Mouse (Mus musculus): Measurements from ENCODE around the gene Focad.

DNA sequence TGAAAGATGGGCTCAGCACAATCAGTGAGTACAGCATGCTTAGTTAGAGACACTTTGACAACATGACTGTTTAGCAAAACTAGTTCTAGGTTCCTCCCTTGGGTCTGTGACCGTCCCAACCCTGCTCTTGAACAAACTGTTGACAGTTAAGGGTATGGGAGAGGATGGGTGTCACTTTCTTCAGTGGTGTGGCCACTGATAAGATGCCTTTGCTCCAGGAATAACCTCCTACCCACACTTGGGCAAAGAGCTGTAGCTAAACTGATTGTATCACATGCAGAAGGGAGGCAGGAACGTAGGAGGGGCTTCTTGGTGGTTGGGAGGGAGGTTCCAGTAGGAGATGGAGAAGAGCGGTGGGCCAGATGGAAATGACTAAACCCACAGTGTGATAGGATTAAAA lies 213.3 kb downstream of the Focad start:
- TF ChIP-seq CTCF (IDR thresholded peaks at IDR 0.05; ENCODE audit: control insufficient read depth, insufficient read depth, insufficient replicate concordance, low read depth, low read length) (no peak), POLR2A (IDR thresholded peaks at IDR 0.05; ENCODE audit: control insufficient read depth, low read depth, low read length) (no peak)
